Mouse (Mus musculus): ENCODE measurements around the gene Fam81b. TPM values are rescaled to one million over a fixed set of nuclear protein-coding genes. Genes with fewer than 3 reads are reported as not detected.
A peak's percentile ranks its signal among the peaks of the same experiment; 100 is the strongest.

Fam81b gene
- total and polyA plus RNA-seq, 3 experiments, result not detected

- TF ChIP-seq MAFK (IDR thresholded peaks at IDR 0.05; ENCODE audit: insufficient replicate concordance, low read length), result peak; percentile 66; the same call in 1 of the 2 replicates
- peak; percentile 97 for TF ChIP-seq EP300 (IDR thresholded peaks at IDR 0.05; ENCODE audit: low read length)
- peak; percentile 24 for TF ChIP-seq SMC3 (IDR thresholded peaks at IDR 0.05; ENCODE audit: low read depth, low read length)
Measured at GRCm38 (mm10) chr13:76250092-76250491, 54.8 kb downstream of the Fam81b start (continued).

- TF ChIP-seq MAX (IDR thresholded peaks at IDR 0.05; ENCODE audit: low read length), result no peak
- no peak for TF ChIP-seq RAD21 (IDR thresholded peaks at IDR 0.05; ENCODE audit: low read depth, low read length)
- TF ChIP-seq IRF4 (IDR thresholded peaks at IDR 0.05; ENCODE audit: low read depth, low read length), result no peak
- TF ChIP-seq JUND (conservative IDR thresholded peaks at IDR 0.05; ENCODE audit: low read depth, low read length), result no peak
- no peak for TF ChIP-seq ZNF384 (IDR thresholded peaks at IDR 0.05; ENCODE audit: low read depth, low read length)
- no peak for TF ChIP-seq RCOR1 (conservative IDR thresholded peaks at IDR 0.05; ENCODE audit: low read depth, low read length)
- TF ChIP-seq ZMIZ1 (IDR thresholded peaks at IDR 0.05; ENCODE audit: low read depth, low read length), result no peak
- no peak for TF ChIP-seq BHLHE40 (IDR thresholded peaks at IDR 0.05; ENCODE audit: low read depth, low read length)
- TF ChIP-seq SIN3A (IDR thresholded peaks at IDR 0.05; ENCODE audit: low read length), result no peak
- TF ChIP-seq ETS1 (conservative IDR thresholded peaks at IDR 0.05; ENCODE audit: low read depth, low read length), result no peak
- no peak for TF ChIP-seq MEF2A (IDR thresholded peaks at IDR 0.05; ENCODE audit: borderline replicate concordance, low read depth, low read length)
- in situ Hi-C loops (cut with MboI; ENCODE audit: low pct_ligation_motif_present, low pct_unique_long_range_greater_than_20kb, low sequenced_read_pairs), result no loop called here
- DNase-seq (ENCODE audit: extremely low read depth), result no peak
- Histone ChIP-seq H3K27me3 (replicated peaks) (no peaks in the 10 kb centered on the region), H3K79me2 (replicated peaks; ENCODE audit: control insufficient read depth, extremely low read depth, insufficient read depth, poor library complexity, severe bottlenecking) (no peaks in the 10 kb centered on the region), H3K4me3 (replicated peaks in 1 of 3; ENCODE audit: low read depth in 2 of 3, low read length in 2 of 3, poor library complexity in 1 of 3) (no peak overlapping the region), H3K27ac (ENCODE audit: insufficient read depth, low read depth) (no peak overlapping the region), H3K4me2 (ENCODE audit: insufficient read depth, low read depth, poor library complexity, severe bottlenecking) (no peak overlapping the region), H3K9me3 (replicated peaks; ENCODE audit: low read length) (peaks cover 2% of the 10 kb centered on the region), H3K9ac (ENCODE audit: insufficient read depth, low read depth) (no peak overlapping the region), H3K36me3 (replicated peaks in 1 of 2; ENCODE audit: control insufficient read depth in 1 of 2, insufficient read depth in 1 of 2, low read length in 1 of 2) (no peaks in the 10 kb centered on the region), H3K4me1 (ENCODE audit: control insufficient read depth in 1 of 2, insufficient read depth in 2 of 2) (peaks cover 5 to 30% of the 10 kb centered on the region in 2 experiments)
- dilution Hi-C loops (cut with MboI; ENCODE audit: extremely low pct_ligation_motif_present, extremely low pct_unique_long_range_greater_than_20kb, low sequenced_read_pairs), result no loop called here
Measured at GRCm38 (mm10) chr13:76249066-76249465, 55.8 kb downstream of the Fam81b start.

DNA sequence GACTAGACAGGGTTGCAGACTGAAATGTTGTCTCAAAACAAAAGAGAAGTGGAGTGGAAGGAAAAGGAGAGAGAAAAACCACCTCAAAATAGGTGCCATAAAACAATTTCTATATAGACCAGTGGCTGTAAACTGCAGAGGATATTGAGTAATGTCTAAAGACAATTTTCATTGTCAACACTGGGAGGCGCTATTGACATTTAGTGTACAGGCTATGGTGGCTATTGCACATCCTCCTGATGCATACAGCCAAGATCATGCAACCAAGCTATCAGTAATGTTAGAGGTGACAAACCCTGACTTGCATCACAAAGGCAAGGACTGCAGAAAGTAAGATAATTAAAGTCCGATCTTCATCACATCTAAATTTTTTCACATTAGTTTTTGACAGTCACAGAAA, 89.5 kb downstream of the Fam81b start:
- Histone ChIP-seq H3K36me3 (replicated peaks in 1 of 2; ENCODE audit: control insufficient read depth in 1 of 2, insufficient read depth in 1 of 2, low read length in 1 of 2) (no peaks in the 10 kb centered on the region), H3K79me2 (replicated peaks; ENCODE audit: control insufficient read depth, extremely low read depth, insufficient read depth, poor library complexity, severe bottlenecking) (no peaks in the 10 kb centered on the region), H3K4me3 (replicated peaks in 1 of 3; ENCODE audit: low read depth in 2 of 3, low read length in 2 of 3, poor library complexity in 1 of 3) (no peak overlapping the region), H3K27me3 (replicated peaks) (no peaks in the 10 kb centered on the region), H3K9ac (ENCODE audit: insufficient read depth, low read depth) (no peak overlapping the region), H3K4me2 (ENCODE audit: insufficient read depth, low read depth, poor library complexity, severe bottlenecking) (no peak overlapping the region), H3K4me1 (ENCODE audit: control insufficient read depth in 1 of 2, insufficient read depth in 2 of 2) (peaks cover 0 to 7% of the 10 kb centered on the region in 2 experiments; a peak in 2 of 4 replicates), H3K27ac (ENCODE audit: insufficient read depth, low read depth) (no peak overlapping the region), H3K9me3 (replicated peaks; ENCODE audit: low read length) (peaks cover 2% of the 10 kb centered on the region)
- peak; percentile 70 for DNase-seq (ENCODE audit: extremely low read depth)
- in situ Hi-C loops (cut with MboI; ENCODE audit: low pct_ligation_motif_present, low pct_unique_long_range_greater_than_20kb, low sequenced_read_pairs) (loop anchor here (10.0 to 25.0 kb wide), 3 partner anchors 89 to 472 kb away; partner anchors contain the start of gene Fam81b), dilution Hi-C loops (cut with MboI; ENCODE audit: extremely low pct_ligation_motif_present, extremely low pct_unique_long_range_greater_than_20kb, low sequenced_read_pairs) (no loop called here)
- TF ChIP-seq ZC3H11A (IDR thresholded peaks at IDR 0.05; ENCODE audit: low read depth, low read length) (peak; percentile 89), ETS1 (conservative IDR thresholded peaks at IDR 0.05; ENCODE audit: low read depth, low read length) (no peak), SMC3 (IDR thresholded peaks at IDR 0.05; ENCODE audit: low read depth, low read length) (peak; percentile 97), MYC (IDR thresholded peaks at IDR 0.05; ENCODE audit: low read depth, low read length) (no peak), IRF4 (IDR thresholded peaks at IDR 0.05; ENCODE audit: low read depth, low read length) (peak; percentile 26; the same call in 1 of the 2 replicates), NRF1 (IDR thresholded peaks at IDR 0.05; ENCODE audit: low read depth, low read length) (0 out of 2 replicates have a peak, but pooled peaks have one; percentile 10), CTCF (conservative IDR thresholded peaks at IDR 0.05 in 1 of 2, IDR thresholded peaks at IDR 0.05 in 1 of 2; ENCODE audit: low read depth in 2 of 2, low read length in 2 of 2) (peak; percentile 62 to 94), RAD21 (IDR thresholded peaks at IDR 0.05; ENCODE audit: low read depth, low read length) (peak; percentile 97)

Data from CH12.LX (cell line).